ENCODE assay signal across 8 mouse cellular contexts in the genomic region with DNA sequence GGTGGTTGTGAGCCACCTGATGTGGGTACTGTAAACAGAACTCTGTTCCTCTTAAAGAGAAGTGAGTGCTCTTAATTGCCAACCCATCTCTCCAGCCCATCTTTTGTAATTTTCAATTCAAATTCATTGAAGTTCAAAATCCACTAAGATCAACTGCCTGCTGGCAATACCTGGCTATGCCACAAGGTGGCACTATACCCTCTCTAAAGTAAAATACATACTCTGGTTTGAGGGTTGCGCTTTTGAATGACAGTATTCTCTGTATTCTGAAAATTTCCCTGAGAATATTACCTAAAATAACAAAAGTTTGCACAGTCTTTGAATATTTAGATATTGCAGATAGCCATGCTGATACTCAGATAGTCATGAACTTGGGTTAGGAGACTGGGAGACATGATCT. TPM values are rescaled to one million over a fixed set of nuclear protein-coding genes. Genes with fewer than 3 reads are reported as not detected.
A peak's percentile ranks its signal among the peaks of the same experiment; 100 is the strongest.
DNase-seq lines count a peak whose midpoint lies in the region.

No protein-coding gene starts in this region.

- peak; percentile 77 for DNase-seq in CD4-positive, CD25-positive, alpha-beta regulatory T cell, adult 2 months (ENCODE audit: low read depth, low spot score)
- DNase-seq in ZHBTc4 (ENCODE audit: low read depth, low spot score) = peak; percentile 78
- peak; percentile 84 to 85 for DNase-seq in cerebellum, postnatal 4 days (ENCODE audit: low spot score in 2 of 2)
- peak; percentile 13 for DNase-seq in gastrocnemius, postnatal 25 days
- DNase-seq in kidney, postnatal 4 days = peak; percentile 87 to 89
- peak; percentile 86 for DNase-seq in lung, postnatal 14 days
- DNase-seq in retina, postnatal 7 days (ENCODE audit: low read depth, low spot score) = peak; percentile 51
- peak; percentile 76 for DNase-seq in urinary bladder, postnatal 14 days (ENCODE audit: low spot score)

RNA-seq across cellular contexts. Expression of a gene that starts 18.4 kb away (rescaled TPM):
- 1 to 10 TPM; 7.0 to 7.3 TPM for total RNA-seq in gastrocnemius, postnatal 25 days (2021)

RNA-seq across cellular contexts. Expression of a gene that starts 28.1 kb away (rescaled TPM):
- total RNA-seq in gastrocnemius, postnatal 25 days (2021) = 100 to 1,000 TPM; 184 to 187 TPM

RNA-seq across cellular contexts. Expression of a gene that starts 36.1 kb away (rescaled TPM):
- under 1 TPM in 1 of 2 experiments, not detected in 1; 0.56 TPM for total RNA-seq in gastrocnemius, postnatal 25 days (2021)

Comparison
In these comparisons a context has a peak if more than half of its experiments do, and no peak if none do; other contexts are left out.
1. Peak in every context shown above with its lines: DNase-seq.
2. DNase-seq: peak in every context shown above with its lines; median percentile 88 in kidney, postnatal 4 days; 86 in lung, postnatal 14 days; 84 in cerebellum, postnatal 4 days; 78 in ZHBTc4; 77 in CD4-positive, CD25-positive, alpha-beta regulatory T cell, adult 2 months; 76 in urinary bladder, postnatal 14 days; 51 in retina, postnatal 7 days; 13 in gastrocnemius, postnatal 25 days.